Mouse (Mus musculus) megakaryocyte progenitor cell, adult 5-6 weeks (primary cell): ENCODE results near the gene Ttll9. TPM values are rescaled to one million over a fixed set of nuclear protein-coding genes. Genes with fewer than 3 reads are reported as not detected.

Experiments used
- ATAC-seq: replicated peaks from 2 replicates; pipeline ENCODE4 v1.8.0; 2016; ENCODE audit warnings: mild to moderate bottlenecking, moderate TSS enrichment, inconsistent platforms; ENCODE audit not compliant: poor library complexity
- total RNA-seq, 2 experiments: library from RNA; stranded (forward) in 1 of 2; stranded (reverse) in 1 of 2; fragments of 157-497, 149-512 nt in 1 of 2; fragments of 200-1000 nt in 1 of 2; gene quantifications; 2 replicates each; pipeline versions ENCODE4 v1.2.3 to v1.2.4; 2015 to 2017

Gene Ttll9
- total RNA-seq, 2 experiments from 2014 or later = 1.6 to 2.1 TPM

DNA sequence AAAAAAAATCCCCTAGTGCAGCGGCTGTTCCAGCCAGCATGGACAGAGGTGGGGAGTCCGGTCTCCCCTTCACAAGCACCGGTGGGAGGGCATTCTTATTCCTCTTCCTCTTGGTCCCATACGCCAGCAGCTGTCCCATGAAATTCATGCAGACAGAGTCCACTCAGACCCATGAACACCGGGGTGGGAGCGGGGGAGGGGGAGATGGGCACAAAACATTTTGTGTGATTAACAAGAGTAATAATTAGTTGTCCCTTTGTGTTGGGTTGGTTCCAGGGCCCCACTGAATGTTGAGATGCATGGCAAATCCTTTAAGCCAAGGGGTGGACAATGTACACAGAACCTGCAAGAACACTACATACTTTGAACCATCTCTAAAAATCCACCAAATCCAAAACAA lies 21.2 kb upstream of the Ttll9 start:
- no peak for ATAC-seq

- no peak for ATAC-seq
These were observed 20.5 kb upstream of the Ttll9 start for GRCm38 (mm10) chr2:152941776-152942175.

DNA sequence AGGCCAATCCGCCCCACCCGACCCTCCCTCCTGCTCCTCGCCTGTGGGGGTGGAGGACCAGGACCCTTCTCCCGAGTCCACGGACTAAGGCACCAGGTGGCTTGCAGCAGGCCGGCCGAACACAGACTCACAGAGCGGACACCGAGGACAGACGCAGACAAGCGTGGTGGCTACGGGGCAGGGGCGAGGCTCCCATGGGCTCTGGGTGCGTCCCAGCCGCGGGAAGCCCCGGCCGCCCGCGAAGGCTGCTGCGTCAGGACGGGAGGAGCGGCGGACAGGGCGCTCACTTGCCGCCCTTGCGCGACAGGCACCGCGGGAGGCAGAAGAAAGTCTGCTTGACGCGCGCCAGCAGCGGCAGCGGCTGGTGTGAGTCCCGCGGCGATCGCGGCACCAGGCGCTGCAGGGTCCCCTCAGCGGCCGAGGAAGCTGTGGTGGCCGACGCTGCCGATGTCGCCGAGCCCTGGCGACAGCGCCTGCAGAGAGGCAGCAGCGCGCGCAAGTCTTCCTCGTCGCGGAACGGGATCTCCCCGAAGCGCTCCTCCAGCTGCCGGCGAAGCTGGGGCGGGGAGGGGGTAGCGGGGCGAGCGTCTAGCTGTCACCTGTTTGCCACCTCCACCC lies 19.3 kb upstream of the Ttll9 start:
- no peak for ATAC-seq

DNA sequence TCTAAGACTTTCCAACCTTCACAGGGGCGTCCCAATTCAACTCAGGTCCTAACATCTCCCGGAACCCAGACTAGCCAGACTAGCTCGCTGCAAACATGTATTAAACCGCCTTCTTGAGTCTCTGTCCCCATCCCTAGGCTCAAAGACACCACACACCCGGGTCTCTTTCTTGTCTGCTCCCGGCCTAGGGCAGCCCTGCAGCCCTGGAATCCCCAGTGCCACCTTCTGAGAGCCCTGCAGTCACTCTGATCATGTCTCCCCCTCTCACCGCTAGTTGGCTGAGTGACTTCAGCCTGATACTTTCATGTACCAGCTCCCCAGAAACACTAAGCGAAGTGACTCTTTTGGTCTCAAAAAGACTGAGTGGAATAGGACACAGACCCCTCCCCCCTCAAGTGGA lies 18.7 kb upstream of the Ttll9 start:
- ATAC-seq = no peak

- ATAC-seq = no peak
These were observed 18.3 kb upstream of the Ttll9 start for GRCm38 (mm10) chr2:152944013-152944412.

DNA sequence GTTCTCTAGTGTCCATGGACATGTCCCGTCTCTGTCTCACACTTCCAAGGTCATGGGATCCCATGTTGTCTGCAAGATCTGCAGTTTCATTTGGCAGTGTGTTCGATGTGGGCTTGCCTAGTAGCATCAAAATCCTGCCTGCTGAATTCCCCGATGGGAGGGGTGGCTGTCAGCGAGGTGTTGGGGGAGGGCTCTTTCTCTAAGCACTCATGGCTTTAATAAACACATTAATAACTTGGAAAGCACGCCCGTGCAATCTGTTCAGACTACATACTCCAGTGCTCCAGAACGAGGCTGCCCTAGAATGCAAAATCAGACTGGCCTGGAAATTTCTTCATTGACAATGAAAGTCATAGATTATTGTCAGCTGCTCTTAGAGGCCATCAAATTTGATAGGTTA lies 15.2 kb upstream of the Ttll9 start:
- no peak for ATAC-seq

GRCm38 (mm10) chr2:152948438-152949020 lies 13.8 kb upstream of the Ttll9 start:
- no peak for ATAC-seq

DNA sequence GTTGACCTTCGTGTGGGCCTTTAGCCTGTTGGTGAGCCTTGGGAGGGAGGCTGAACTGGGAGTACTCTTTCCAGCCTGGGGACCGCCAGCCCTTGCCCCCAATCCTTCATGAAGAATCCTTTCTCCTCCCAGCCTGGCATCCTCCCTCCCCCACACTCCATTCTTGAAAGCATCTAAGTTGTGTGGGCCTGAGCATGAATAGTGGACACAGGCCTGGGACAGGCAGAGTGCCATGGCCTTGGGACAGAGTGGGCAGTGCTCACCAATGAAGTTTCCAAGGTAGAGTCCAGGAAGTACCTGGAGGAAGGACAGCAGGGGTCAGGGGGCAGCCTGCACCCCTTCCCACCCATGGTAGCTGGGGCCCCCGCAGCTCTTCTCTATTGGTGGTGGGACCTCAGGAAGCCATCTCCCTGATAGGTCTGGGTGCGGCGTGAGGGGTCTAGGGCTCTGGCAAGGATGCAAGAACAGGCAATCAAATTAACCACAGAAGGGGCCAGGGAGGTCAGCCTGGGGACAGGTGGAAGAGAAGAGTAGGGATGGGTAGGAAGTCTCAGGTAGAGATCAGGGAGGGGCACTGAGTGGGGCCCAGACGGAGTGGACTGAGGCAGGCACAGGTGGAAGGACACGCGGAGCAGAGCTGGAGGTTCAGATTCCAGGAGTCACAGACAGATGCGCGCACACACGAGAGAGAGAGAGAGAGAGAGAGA lies 11.8 kb upstream of the Ttll9 start:
- no peak for ATAC-seq

- peak; percentile 70 for ATAC-seq
These were observed 11.0 kb upstream of the Ttll9 start, which contains the start of gene Dusp15 for GRCm38 (mm10) chr2:152951065-152951849. Dusp15 (minus strand) TSS chr2:152951698.

- no peak for ATAC-seq
These were observed 10.2 kb upstream of the Ttll9 start for GRCm38 (mm10) chr2:152951850-152952720.

GRCm38 (mm10) chr2:152958116-152958515 lies 4.2 kb upstream of the Ttll9 start:
- ATAC-seq = no peak

DNA sequence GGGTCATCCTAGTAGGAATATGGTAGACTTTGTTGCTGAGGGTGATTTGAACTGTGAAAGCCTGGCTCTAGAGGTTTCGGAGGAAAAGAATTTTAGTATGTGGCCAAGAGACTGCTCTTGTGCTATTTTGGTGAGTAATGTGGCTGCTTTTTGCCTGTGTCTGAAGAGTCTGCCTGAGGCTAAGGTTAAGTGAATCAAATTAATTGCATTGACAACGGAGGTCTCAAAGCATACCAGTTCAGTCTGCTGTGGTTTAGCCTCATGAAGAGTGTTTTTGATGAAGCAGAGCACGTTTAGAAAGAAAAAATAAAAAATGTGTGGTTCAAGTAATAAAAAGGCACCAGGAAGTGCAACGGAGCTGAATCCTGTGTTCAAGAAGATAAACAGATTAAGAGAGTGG lies 3.3 kb downstream of the Ttll9 start:
- ATAC-seq = no peak

DNA sequence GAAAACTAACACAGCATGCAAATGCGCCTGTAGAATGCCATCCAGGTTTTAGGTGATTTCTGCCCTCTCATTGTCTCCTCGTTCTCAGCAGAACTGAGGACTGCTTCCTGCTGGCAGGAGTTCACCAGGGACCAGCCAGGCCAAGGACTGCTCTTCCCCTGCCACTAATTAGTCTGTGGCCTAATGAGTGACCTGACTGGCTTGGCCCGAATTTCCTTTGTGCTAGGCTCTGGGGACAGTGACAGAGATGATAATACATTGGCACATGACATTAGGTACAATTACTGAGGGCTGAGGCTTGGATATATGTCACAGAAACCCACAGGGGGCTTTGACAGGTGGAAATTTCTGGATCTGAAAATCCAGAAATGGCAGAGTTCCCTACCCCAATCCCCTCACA lies 14.7 kb downstream of the Ttll9 start:
- ATAC-seq = no peak

DNA sequence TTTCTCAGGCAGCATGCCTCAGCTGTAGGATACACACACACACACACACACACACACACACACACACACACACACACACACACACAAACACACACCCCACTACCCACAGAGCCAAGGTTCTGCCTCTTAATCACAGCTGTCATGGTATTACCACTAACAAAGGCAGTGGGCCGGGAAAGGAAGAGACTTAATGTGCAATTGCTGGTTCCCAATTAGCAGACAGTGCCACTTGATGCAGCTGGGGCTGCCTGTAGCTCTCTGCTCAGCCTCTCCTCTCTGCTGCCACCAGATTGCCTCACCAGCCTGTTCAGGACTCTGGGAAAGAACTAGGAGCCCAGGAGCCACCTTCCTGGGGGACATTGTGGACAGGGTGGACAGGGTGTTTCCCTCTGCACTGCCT lies 23.3 kb downstream of the Ttll9 start:
- no peak for ATAC-seq

- ATAC-seq = 0 out of 2 replicates have a peak, but pooled peaks have one; percentile 17
These were observed 29.2 kb downstream of the Ttll9 start for GRCm38 (mm10) chr2:152991529-152991928.

- no peak for ATAC-seq
These were observed 34.8 kb downstream of the Ttll9 start for GRCm38 (mm10) chr2:152997046-152997445.

DNA sequence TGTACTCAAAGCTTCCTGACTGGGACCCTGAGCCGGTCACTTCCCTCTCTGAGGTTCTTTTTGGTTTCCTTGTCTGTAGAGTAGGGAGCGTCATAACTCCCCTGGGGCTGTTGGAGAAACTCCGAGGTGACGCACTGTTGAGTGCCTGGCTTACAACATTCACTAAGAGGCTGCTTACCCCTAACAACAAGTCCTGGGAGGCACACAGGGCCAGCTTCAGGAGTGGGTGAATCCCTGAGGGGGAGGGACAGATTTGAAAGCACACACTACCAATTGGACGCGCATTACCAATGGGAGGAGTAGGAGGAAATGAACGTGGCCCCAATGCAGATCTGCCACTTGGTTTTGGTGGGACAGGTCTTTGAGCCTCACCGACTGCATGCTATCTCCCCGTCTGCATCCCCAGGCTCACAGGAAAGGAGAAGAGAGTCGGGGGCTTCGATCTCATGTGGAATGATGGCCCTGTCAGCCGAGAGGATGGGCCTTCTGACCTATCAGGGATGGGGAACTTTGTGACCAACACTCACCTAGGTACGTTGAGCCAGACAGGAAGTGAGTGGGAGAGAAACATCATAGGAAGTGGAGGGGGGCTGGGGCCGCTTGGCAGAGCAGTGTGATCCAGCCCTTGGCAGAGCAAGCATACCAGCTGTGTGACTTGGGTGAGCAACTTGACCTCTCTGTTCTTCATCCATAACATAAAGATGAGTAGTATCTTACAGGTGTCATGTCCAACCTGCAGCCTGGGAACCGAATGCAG lies 40.4 kb downstream of the Ttll9 start:
- peak; percentile 78 for ATAC-seq

DNA sequence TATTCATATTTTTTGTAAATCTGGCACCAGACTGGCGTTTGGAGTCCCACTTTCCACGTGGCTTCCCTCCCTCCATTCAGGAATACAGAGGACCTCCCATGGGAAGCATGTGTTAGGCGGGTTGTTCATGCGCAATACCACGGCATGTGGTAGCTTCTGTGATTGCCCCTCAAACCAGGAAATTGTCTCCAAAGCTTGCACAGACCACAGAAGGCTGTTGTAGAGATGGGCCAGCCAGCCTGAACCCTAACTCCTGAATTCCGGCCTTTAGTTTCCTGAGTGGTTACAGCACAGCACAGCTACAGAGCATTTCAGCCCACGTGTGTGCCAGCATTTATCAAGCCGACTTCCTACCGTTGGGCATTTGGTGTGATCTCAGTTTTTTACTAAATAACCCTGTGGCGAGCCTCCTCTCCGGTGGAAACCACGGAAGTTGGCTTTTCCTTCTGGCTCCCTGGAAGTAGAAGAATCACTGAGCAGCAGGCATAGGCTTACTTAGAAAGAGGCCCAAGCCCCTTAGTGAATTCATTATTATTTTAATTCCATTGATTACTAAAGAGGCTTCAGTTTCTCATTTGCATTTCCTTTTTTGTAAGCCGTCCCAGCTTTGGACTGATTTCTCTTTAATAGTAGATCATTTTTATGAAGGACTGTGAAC lies 41.5 kb downstream of the Ttll9 start:
- ATAC-seq = peak; percentile 71

DNA sequence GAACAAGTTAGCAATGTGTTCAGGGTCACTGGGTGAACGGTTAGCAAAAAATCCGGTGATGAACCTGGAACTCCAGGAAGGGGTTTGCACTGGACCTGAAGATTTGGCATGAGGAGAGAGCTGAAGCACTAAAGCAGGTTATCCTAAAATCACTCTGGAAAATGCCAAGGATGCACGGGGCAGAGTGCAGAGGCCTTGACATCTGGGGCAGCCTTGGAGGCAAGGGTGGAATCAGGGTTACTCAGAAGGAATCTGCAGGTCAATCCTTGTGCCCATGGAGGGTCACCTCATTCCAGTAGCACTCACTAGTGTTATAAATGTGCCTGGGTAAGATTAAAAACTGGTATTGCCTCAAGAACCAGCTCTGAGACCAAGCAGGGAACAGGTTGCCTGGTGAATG lies 43.7 kb downstream of the Ttll9 start:
- ATAC-seq = no peak
